Mouse (Mus musculus) CH12F3 (cell line): ENCODE data around the gene H1f0.
"Not testable (repeated sequence)": the region's sequence is repeated elsewhere in the genome, so short reads cannot be mapped to it uniquely, and the experiment has no call there.

ENCODE experiments used
- in situ Hi-C: fragments of 300-500 bp; cut with MboI; formaldehyde crosslinking; loops from 2 replicates; pipeline ENCODE4 v1.14.3; 2020; ENCODE audit warnings: low sequenced_read_pairs

The H1f0 gene

DNA sequence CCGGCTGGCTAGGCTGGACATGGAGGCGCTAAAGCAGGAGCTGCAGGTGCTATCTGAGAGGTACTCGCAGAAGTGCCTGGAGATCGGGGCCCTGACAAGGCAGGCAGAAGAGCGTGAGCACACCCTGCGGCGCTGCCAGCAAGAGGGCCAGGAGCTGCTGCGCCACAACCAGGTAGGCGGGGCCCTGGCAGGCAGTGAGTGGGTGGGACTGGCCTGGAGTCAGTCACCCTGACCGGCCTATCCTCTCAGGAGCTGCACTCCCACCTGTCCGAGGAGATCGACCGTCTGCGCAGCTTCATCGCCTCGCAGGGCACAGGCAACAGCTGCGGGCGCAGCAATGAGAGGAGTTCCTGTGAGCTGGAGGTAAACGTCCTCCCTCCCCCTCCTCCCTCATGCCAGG lies 26.2 kb upstream of the H1f0 start:
- in situ Hi-C loops = no loop called here

GRCm38 (mm10) chr15:79003079-79003478 lies 25.2 kb upstream of the H1f0 start:
- in situ Hi-C loops = no loop called here

GRCm38 (mm10) chr15:79005581-79005980 lies 22.7 kb upstream of the H1f0 start:
- in situ Hi-C loops = no loop called here

DNA sequence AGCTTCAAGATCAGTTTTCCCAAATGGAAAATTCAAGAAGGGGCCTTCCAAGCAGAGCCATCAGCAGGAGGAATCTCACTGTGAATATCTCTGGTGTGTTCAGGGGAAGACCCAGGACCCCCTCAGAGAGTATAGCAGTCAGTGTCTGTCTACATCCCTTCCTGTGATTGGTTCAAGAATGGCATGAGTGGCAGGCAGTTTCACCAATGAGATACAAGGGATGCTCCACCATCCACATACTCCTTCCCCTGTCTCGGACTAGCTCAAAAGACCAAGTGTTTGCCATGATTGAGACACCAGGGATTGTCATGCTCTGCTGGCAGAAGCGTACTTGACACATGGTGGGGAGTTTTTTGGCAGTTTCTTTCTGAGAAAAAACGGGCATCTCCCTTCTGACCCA lies 21.6 kb upstream of the H1f0 start:
- in situ Hi-C loops = no loop called here

DNA sequence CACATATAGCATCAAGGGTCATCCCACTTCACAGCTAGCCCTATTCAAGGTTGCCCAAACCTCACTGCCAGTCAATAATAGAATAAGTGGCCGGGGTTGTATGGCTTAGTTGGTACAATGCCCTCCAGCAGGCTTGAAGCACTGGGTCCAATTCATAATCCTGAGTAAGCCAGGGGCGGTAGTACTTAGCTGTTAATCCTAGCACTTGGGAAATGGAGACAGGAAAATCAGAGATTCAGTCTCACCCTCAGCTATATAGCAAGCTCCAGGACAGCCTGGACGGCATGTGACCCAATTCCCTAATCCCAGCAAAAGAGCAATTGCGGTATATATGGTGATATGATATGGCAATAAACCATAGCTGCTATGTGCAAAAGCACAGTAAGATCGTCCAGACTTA lies 21.2 kb upstream of the H1f0 start:
- in situ Hi-C loops = no loop called here

DNA sequence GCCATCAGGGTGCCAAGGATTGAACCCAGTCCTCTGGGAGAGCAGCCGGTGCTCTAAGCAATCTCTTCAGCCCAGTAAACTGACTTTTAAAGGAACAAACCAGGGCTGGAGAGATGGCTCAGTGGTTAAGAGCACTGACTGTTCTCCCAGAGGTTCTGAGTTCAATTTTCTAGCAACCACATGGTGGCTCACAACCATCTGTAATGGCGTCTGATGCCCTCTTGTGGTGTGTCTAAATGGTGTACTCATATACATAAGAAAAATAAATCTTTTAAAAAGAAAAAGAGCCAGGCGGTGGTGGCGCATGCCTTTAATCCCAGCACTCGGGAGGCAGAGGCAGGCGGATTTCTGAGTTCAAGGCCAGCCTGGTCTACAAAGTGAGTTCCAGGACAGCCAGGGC lies 20.4 kb upstream of the H1f0 start:
- in situ Hi-C loops = not testable (repeated sequence)

- in situ Hi-C loops = no loop called here
These were observed 18.5 kb upstream of the H1f0 start for GRCm38 (mm10) chr15:79009734-79010133.

GRCm38 (mm10) chr15:79011550-79011949 lies 16.7 kb upstream of the H1f0 start:
- in situ Hi-C loops = no loop called here

GRCm38 (mm10) chr15:79013382-79013781 lies 14.9 kb upstream of the H1f0 start:
- in situ Hi-C loops = no loop called here

GRCm38 (mm10) chr15:79018191-79018590 lies 10.1 kb upstream of the H1f0 start:
- in situ Hi-C loops = no loop called here

DNA sequence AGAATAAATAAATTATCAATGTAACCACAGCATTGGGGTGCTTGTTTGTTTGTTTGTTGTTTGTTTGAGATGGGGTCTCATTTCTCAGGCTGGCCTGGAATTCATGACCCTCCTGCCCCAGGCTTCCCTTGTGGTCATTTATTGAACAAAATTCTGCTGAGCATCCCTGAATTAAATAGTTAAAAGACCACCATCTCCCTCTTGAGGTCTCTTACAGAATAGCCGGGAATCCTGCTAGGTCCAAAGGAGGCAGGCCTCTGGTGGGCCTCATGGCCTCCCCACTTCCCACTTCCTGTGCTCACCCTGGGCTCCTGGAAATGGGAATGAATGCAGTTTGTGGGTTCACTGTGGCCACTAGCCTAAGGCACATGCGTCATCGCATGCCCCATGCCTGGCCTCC lies 9.4 kb upstream of the H1f0 start:
- in situ Hi-C loops = no loop called here

GRCm38 (mm10) chr15:79022671-79023230 lies 5.5 kb upstream of the H1f0 start:
- in situ Hi-C loops = no loop called here

GRCm38 (mm10) chr15:79023366-79023765 lies 4.9 kb upstream of the H1f0 start:
- in situ Hi-C loops = no loop called here

DNA sequence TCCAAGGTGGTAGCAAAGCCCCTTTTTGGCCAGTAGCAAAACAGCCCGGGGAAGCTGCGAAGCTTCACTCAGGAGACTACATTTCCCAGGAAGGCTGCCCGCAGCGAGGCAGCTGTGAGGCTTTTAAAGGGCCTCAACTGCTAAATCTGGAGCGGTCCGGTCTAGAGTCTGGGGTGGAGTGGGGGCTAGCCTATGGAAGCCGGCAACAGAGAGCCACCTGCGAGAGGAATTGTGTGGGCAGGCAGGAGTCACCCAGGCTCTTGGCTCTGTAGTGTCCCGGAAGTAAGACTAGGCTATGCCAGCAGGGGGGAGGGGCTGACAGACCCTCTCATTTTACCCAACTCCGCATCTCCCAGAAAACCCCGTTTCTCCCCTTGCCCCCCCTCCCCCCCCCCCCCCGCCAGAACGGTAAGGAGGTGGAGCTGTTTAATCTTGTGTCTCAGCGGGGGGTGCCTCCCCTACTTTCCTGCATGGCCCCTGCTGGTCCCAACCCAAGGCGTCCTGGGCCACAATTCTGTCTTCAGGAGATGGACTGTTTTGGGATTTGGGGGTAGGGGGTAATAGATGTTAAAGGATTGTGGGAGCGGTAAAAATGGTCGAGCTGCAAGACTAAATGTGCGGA lies 2.5 kb upstream of the H1f0 start:
- in situ Hi-C loops = no loop called here

DNA sequence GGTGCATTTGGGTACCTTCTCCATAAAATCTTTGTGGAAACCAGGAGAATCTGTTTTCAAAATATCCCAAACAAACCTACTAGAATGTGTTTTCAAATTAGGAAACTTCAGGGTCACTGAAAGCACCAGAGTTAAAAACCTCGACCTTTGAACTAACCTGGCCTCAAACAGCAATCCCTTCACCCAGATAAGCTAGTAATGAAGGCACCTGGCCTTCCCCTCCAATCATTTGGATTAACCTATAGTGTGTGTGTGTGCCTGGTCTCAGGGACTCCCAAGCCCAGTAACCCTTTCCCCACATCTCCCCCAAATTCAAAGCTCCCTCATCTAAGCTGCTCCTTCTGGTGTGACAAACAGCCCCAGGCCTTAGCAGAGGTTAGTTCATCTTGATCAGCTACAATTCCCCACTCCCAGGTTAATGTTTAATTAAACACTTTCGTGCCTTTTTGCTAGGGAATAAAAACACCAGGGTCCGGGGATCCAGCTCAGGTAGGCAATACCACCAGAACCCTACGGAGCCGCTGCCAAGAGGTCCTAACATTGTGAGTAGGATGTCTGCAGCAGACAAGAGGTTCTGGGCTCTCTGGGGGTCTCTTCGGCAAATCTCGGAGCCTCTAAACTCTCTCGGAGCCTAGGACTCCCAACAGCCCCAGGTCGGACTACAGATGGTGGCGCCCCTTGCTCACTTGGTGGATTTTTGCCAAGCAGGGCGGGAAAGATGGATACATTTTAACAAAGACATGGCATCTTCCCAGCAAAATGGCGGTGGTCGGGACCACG lies 1.5 kb upstream of the H1f0 start:
- in situ Hi-C loops = no loop called here

- in situ Hi-C loops = no loop called here
These were observed 702 bp upstream of the H1f0 start for GRCm38 (mm10) chr15:79027291-79028205.

DNA sequence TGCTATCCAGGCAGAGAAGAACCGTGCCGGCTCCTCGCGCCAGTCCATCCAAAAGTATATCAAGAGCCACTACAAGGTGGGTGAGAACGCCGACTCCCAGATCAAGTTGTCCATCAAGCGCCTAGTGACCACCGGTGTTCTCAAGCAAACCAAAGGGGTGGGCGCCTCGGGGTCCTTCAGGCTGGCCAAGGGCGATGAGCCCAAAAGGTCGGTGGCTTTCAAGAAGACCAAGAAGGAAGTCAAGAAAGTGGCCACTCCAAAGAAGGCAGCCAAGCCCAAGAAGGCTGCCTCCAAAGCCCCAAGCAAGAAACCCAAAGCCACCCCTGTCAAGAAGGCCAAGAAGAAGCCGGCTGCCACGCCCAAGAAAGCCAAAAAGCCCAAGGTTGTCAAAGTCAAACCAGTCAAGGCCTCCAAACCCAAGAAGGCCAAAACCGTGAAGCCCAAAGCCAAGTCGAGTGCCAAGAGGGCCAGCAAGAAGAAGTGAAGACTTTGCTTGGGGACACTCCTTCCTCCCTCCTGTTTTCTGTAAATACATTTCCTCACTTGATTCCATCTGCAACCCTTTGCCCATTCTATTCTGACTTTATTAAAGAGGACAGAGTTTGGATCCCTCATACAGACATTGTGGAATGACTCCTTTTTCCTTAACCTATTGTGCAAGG lies 704 bp downstream of the H1f0 start:
- in situ Hi-C loops = no loop called here

GRCm38 (mm10) chr15:79029519-79030241 lies 1.4 kb downstream of the H1f0 start:
- in situ Hi-C loops = no loop called here

GRCm38 (mm10) chr15:79030551-79031435 lies 2.5 kb downstream of the H1f0 start:
- in situ Hi-C loops = no loop called here
